Mouse (Mus musculus) heart, embryonic 15.5 days (tissue): ENCODE data around the gene Rpl27. TPM values are rescaled to one million over a fixed set of nuclear protein-coding genes. Genes with fewer than 3 reads are reported as not detected.

Source experiments
- ATAC-seq: fragments of 200-750 bp; cut with Nextera tagmentation; replicated peaks from 2 replicates; pipeline ENCODE4 v1.8.0; 2017; ENCODE audit warnings: low read depth, moderate TSS enrichment; ENCODE audit not compliant: insufficient number of reproducible peaks, insufficient read depth, low FRiP score
- H3K27ac ChIP-seq: fragments of 300-500 bp; sonication (generic); 2 replicates; pipeline ENCODE4 v1.5.1; 2015; ENCODE audit warnings: mild to moderate bottlenecking, inconsistent platforms
- H3K27me3 ChIP-seq: fragments of 300-500 bp; sonication (generic); 2 replicates; pipeline ENCODE4 v1.6.1; 2015; ENCODE audit warnings: inconsistent platforms
- H3K36me3 ChIP-seq: fragments of 300-500 bp; sonication (generic); 2 replicates; pipeline ENCODE4 v1.6.1; 2015; ENCODE audit warnings: mild to moderate bottlenecking, inconsistent platforms
- H3K4me1 ChIP-seq: fragments of 300-500 bp; sonication (generic); replicated peaks from 2 replicates; pipeline ENCODE4 v1.6.1; 2015; ENCODE audit warnings: inconsistent platforms
- H3K4me2 ChIP-seq: fragments of 300-500 bp; sonication (generic); 2 replicates; pipeline ENCODE4 v1.6.1; 2015; ENCODE audit warnings: inconsistent platforms, mild to moderate bottlenecking, moderate library complexity
- H3K4me3 ChIP-seq: fragments of 300-500 bp; sonication (generic); 2 replicates; pipeline ENCODE4 v1.5.1; 2015; ENCODE audit warnings: mild to moderate bottlenecking, inconsistent platforms
- H3K9ac ChIP-seq: fragments of 300-500 bp; sonication (generic); 2 replicates; pipeline ENCODE4 v1.6.1; 2015; ENCODE audit warnings: mild to moderate bottlenecking, inconsistent platforms
- H3K9me3 ChIP-seq: fragments of 300-500 bp; sonication (generic); replicated peaks from 2 replicates; pipeline ENCODE4 v1.6.1; 2016; ENCODE audit warnings: inconsistent platforms
- whole genome bisulfite sequencing: fragments of 180-500 bp; shearing (Covaris S2); methylation state at CpG from one replicate; pipeline ENCODE4 v1.1.7; 2015; ENCODE audit warnings: mixed read lengths; 5-methylcytosine and 5-hydroxymethylcytosine counted together
- microRNA-seq: library from miRNA; unstranded; fragments of <30 nt; microRNA quantifications from one replicate; pipeline ENCODE4, GENCODE M21; 2016
- polyA plus RNA-seq: library from polyadenylated mRNA; unstranded; fragments of >200 nt; fragmentation: Nextera tagmentation; extraction: Ambion mirVana; gene quantifications from 2 replicates; pipeline ENCODE4 v1.2.1, GENCODE M21; 2015

Gene Rpl27
- polyA plus RNA-seq, 1 experiment from 2014 or later = 211 TPM

- Histone ChIP-seq H3K27ac (no peak overlapping the region), H3K4me1 (peaks cover 25% of the 10 kb centered on the region), H3K4me3 (no peak overlapping the region), H3K9ac (no peak overlapping the region), H3K4me2 (no peak overlapping the region), H3K27me3 (no peaks in the 10 kb centered on the region), H3K36me3 (0 out of 2 replicates have a peak, but pooled peaks cover 7% of the 10 kb centered on the region), H3K9me3 (no peaks in the 10 kb centered on the region)
- WGBS = 56% methylated on average over 7 of the region's 7 CpGs
- ATAC-seq = no peak
Measured at GRCm38 (mm10) chr11:101484814-101485213, 42.7 kb downstream of the Rpl27 start.

DNA sequence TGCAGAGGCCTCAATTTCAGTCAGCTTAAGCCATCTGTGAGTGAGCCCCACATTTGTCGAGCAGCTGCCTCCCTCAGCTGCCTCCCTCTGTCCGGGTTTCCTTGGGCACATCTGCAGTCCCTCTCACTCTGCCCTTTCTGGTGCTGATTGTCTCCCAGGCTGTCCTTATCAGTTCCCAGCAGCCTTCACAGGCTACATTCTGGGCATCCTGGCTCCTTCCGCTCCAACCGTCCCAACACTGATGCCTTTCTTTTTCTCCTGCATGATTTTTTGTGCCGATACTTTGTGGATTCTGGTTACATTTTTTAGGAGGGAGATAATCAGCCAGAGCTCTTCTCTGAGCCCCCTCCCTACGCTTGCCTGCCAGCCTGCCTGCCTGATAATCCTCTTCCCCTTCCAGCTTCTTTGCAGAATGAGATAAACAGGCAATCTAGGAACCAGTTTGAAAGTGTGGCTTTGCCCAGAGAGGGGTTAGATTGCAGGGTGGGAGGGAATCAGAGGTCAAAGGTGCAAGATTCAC lies 43.5 kb downstream of the Rpl27 start:
- Histone ChIP-seq H3K4me2 (no peak overlapping the region), H3K9me3 (no peaks in the 10 kb centered on the region), H3K9ac (no peak overlapping the region; the same call in 1 of the 2 replicates), H3K27ac (peak overlapping the region; percentile 26; the same call in 1 of the 2 replicates), H3K4me3 (no peak overlapping the region), H3K4me1 (peaks cover 24% of the 10 kb centered on the region), H3K27me3 (no peaks in the 10 kb centered on the region), H3K36me3 (0 out of 2 replicates have a peak, but pooled peaks cover 7% of the 10 kb centered on the region)
- ATAC-seq = 0 out of 2 replicates have a peak, but pooled peaks have one; percentile 58
- 9% methylated on average over 6 of the region's 6 CpGs for WGBS

DNA sequence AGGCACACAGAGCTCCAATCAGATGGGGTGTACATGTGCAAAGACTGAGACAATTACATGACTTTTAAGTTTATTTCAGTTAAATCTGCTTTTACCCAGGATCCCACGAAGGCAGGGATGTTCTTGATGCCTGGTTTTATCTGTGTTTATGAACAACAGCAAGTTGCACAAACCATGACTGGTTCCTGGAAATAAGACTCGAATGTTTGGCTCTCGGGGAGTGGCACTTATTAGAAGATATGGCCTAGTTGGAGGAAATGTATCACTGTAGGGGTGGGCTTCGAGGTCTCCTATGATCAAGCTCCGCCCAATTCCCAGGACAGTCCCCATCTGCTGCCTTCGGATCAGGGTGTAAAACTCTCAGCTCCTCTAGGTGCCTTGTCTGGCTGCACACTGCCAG lies 44.0 kb downstream of the Rpl27 start:
- H3K27ac ChIP-seq = no peak overlapping the region

More for the DNA sequence above, 44.0 kb downstream of the Rpl27 start:
- no peak for ATAC-seq
- peaks cover 19% of the 10 kb centered on the region for H3K4me1 ChIP-seq
- H3K4me2 ChIP-seq = no peak overlapping the region
- no peak overlapping the region for H3K4me3 ChIP-seq
- 0 out of 2 replicates have a peak, but pooled peaks cover 7% of the 10 kb centered on the region for H3K36me3 ChIP-seq
- no peak overlapping the region for H3K9ac ChIP-seq
- 52% methylated on average over 6 of the region's 6 CpGs for WGBS
- H3K27me3 ChIP-seq = no peaks in the 10 kb centered on the region
- no peaks in the 10 kb centered on the region for H3K9me3 ChIP-seq

Small RNA genes within 50 kb of the gene (microRNA-seq; reads per million reads assigned to microRNA genes)
- gene Mir6929 = 0.63 reads per million

Other genes with a start within 250 kb of the Rpl27 start
- 13.3 and 15.0 TPM in 2 replicates for gene Ezh1, start 215.8 kb upstream of the Rpl27 start, polyA plus RNA-seq
- 196 and 210 TPM in 2 replicates for gene Ramp2, start 196.3 kb upstream of the Rpl27 start, polyA plus RNA-seq
- 89.1 and 106 TPM in 2 replicates for gene Vps25, start 188.6 kb upstream of the Rpl27 start, polyA plus RNA-seq
- 4.1 and 7.2 TPM in 2 replicates for gene Wnk4, start 181.7 kb upstream of the Rpl27 start, polyA plus RNA-seq
- gene Cntd1, start 163.3 kb upstream of the Rpl27 start, polyA plus RNA-seq = 0.61 and 0.68 TPM in 2 replicates
- gene Coa3, start 163.2 kb upstream of the Rpl27 start, polyA plus RNA-seq = 151 and 169 TPM in 2 replicates
- 114 and 145 TPM in 2 replicates for gene Becn1, start 140.0 kb upstream of the Rpl27 start, polyA plus RNA-seq
- gene Psme3, start 126.1 kb upstream of the Rpl27 start, polyA plus RNA-seq = 89.2 and 109 TPM in 2 replicates
- gene Aoc2, start 117.2 kb upstream of the Rpl27 start, polyA plus RNA-seq = 0.43 and 0.95 TPM in 2 replicates
- gene Aoc3, start 111.7 kb upstream of the Rpl27 start, polyA plus RNA-seq = 1.9 and 2.7 TPM in 2 replicates
- gene G6pc, start 74.7 kb upstream of the Rpl27 start, polyA plus RNA-seq = not detected in 2 replicates
- 36.9 and 42.7 TPM in 2 replicates for gene Aarsd1, start 24.7 kb upstream of the Rpl27 start, polyA plus RNA-seq
- 12.1 and 15.9 TPM in 2 replicates for gene Gm27029, start 17.5 kb upstream of the Rpl27 start, polyA plus RNA-seq
- 13.9 and 18.2 TPM in 2 replicates for gene Rundc1, start 17.2 kb upstream of the Rpl27 start, polyA plus RNA-seq
- gene Ptges3l, start 17.0 kb upstream of the Rpl27 start, polyA plus RNA-seq = 66.5 and 81.5 TPM in 2 replicates
- 18.0 and 25.9 TPM in 2 replicates for gene Ifi35, start 6.1 kb downstream of the Rpl27 start, polyA plus RNA-seq
- 9.1 and 10.1 TPM in 2 replicates for gene Rnd2, start 22.7 kb downstream of the Rpl27 start, polyA plus RNA-seq
- 30.2 and 38.6 TPM in 2 replicates for gene Vat1, start 23.9 kb downstream of the Rpl27 start, polyA plus RNA-seq
- 6.6 TPM in 2 replicates for gene Brca1, start 109.7 kb downstream of the Rpl27 start, polyA plus RNA-seq
- gene Nbr1, start 109.9 kb downstream of the Rpl27 start, polyA plus RNA-seq = 58.5 and 60.6 TPM in 2 replicates
- gene Tmem106a, start 139.9 kb downstream of the Rpl27 start, polyA plus RNA-seq = 4.8 and 6.8 TPM in 2 replicates
- gene Gm11634, start 157.0 kb downstream of the Rpl27 start, polyA plus RNA-seq = not detected in 2 replicates
- 45.6 and 46.4 TPM in 2 replicates for gene Rdm1, start 184.9 kb downstream of the Rpl27 start, polyA plus RNA-seq
- gene Arl4d, start 223.2 kb downstream of the Rpl27 start, polyA plus RNA-seq = 6.1 and 7.2 TPM in 2 replicates